8 mouse cellular contexts compared by ENCODE assay signal in genomic region chr8:125292933-125293591, GRCm38 (mm10).
DNase-seq lines count a peak whose midpoint lies in the region; ATAC-seq lines count a peak whose summit lies in the region.

No protein-coding gene starts in this region.

- H3K27ac ChIP-seq in midbrain, embryonic 10.5 days (replicated peaks) = peak overlapping the region; percentile 53
- no peak overlapping the region for H3K27ac ChIP-seq in midbrain, embryonic 11.5 days (ENCODE audit: low read depth, low read length)
- peak overlapping the region; percentile 36; the same call in 1 of the 2 replicates for H3K27ac ChIP-seq in forebrain, embryonic 14.5 days (ENCODE audit: low read depth, low read length)
- peak overlapping the region; percentile 87 to 96 for H3K27ac ChIP-seq in heart, embryonic 14.5 days (replicated peaks in 1 of 2; ENCODE audit: control insufficient read depth in 1 of 2, insufficient read depth in 1 of 2, low read depth in 2 of 2, low read length in 2 of 2)
- peak overlapping the region; percentile 47; the same call in 1 of the 2 replicates for H3K27ac ChIP-seq in midbrain, embryonic 13.5 days

- no peak for DNase-seq in midbrain, embryonic 10.5 days (ENCODE audit: low spot score)
- no peak for DNase-seq in midbrain, embryonic 11.5 days (ENCODE audit: low spot score, missing footprints)
- no peak for DNase-seq in forebrain, embryonic 14.5 days (ENCODE audit: low spot score)
- peak; percentile 27 to 36 for DNase-seq in layer of hippocampus, adult 8-10 months (ENCODE audit: low spot score in 2 of 2)
- no peak for DNase-seq in thymus, postnatal 0 days (ENCODE audit: low spot score)
- DNase-seq in spleen, adult 18-20 months = no peak

- 88% methylated on average over 8 of the region's 8 CpGs for WGBS in midbrain, embryonic 10.5 days
- 84% methylated on average over 8 of the region's 8 CpGs for WGBS in midbrain, embryonic 11.5 days
- WGBS in forebrain, embryonic 14.5 days = 46% methylated on average over 8 of the region's 8 CpGs
- WGBS in heart, embryonic 14.5 days = 4% methylated on average over 8 of the region's 8 CpGs
- 67% methylated on average over 8 of the region's 8 CpGs for WGBS in midbrain, embryonic 13.5 days

- H3K27me3 ChIP-seq in midbrain, embryonic 10.5 days (ENCODE audit: low read depth, poor library complexity, severe bottlenecking) = peaks cover 7% of the 10 kb centered on the region; the same call in 1 of the 2 replicates
- H3K27me3 ChIP-seq in midbrain, embryonic 11.5 days (ENCODE audit: control insufficient read depth, insufficient read depth, low read length) = no peaks in the 10 kb centered on the region
- H3K27me3 ChIP-seq in forebrain, embryonic 14.5 days (replicated peaks; ENCODE audit: control insufficient read depth, insufficient read depth, low read length) = no peaks in the 10 kb centered on the region
- no peaks in the 10 kb centered on the region for H3K27me3 ChIP-seq in heart, embryonic 14.5 days (ENCODE audit: control insufficient read depth, insufficient read depth, low read length)
- H3K27me3 ChIP-seq in midbrain, embryonic 13.5 days = peaks cover 9% of the 10 kb centered on the region; the same call in 1 of the 2 replicates

- peaks cover 32% of the 10 kb centered on the region for H3K4me1 ChIP-seq in midbrain, embryonic 10.5 days
- H3K4me1 ChIP-seq in midbrain, embryonic 11.5 days (ENCODE audit: control insufficient read depth, insufficient read depth, low read length) = no peaks in the 10 kb centered on the region
- H3K4me1 ChIP-seq in forebrain, embryonic 14.5 days (ENCODE audit: control insufficient read depth, insufficient read depth, low read length) = peaks cover 12% of the 10 kb centered on the region
- H3K4me1 ChIP-seq in heart, embryonic 14.5 days (ENCODE audit: control insufficient read depth in 2 of 2, insufficient read depth in 2 of 2, low read length in 2 of 2) = peaks cover 40 to 57% of the 10 kb centered on the region in 2 experiments
- H3K4me1 ChIP-seq in midbrain, embryonic 13.5 days (replicated peaks) = peaks cover 15% of the 10 kb centered on the region

- no peaks in the 10 kb centered on the region for H3K36me3 ChIP-seq in midbrain, embryonic 10.5 days
- no peaks in the 10 kb centered on the region for H3K36me3 ChIP-seq in midbrain, embryonic 11.5 days (ENCODE audit: control insufficient read depth, insufficient read depth, low read length)
- no peaks in the 10 kb centered on the region for H3K36me3 ChIP-seq in forebrain, embryonic 14.5 days (ENCODE audit: control insufficient read depth, insufficient read depth, low read length)
- H3K36me3 ChIP-seq in heart, embryonic 14.5 days (ENCODE audit: control insufficient read depth, insufficient read depth, low read length) = no peaks in the 10 kb centered on the region
- no peaks in the 10 kb centered on the region for H3K36me3 ChIP-seq in midbrain, embryonic 13.5 days

- ATAC-seq in midbrain, embryonic 11.5 days (ENCODE audit: low FRiP score) = no peak
- peak; percentile 49; the same call in 1 of the 2 replicates for ATAC-seq in forebrain, embryonic 14.5 days
- ATAC-seq in heart, embryonic 14.5 days (ENCODE audit: insufficient number of reproducible peaks, insufficient read depth, low FRiP score, low read depth) = peak; percentile 74
- no peak for ATAC-seq in midbrain, embryonic 13.5 days

- H3K9ac ChIP-seq in midbrain, embryonic 11.5 days (ENCODE audit: low read length) = no peak overlapping the region
- no peak overlapping the region for H3K9ac ChIP-seq in forebrain, embryonic 14.5 days (ENCODE audit: low read length)
- peak overlapping the region; percentile 21; the same call in 1 of the 2 replicates for H3K9ac ChIP-seq in heart, embryonic 14.5 days (ENCODE audit: low read length)
- no peak overlapping the region for H3K9ac ChIP-seq in midbrain, embryonic 13.5 days (replicated peaks)

- H3K4me3 ChIP-seq in midbrain, embryonic 10.5 days = no peak overlapping the region
- no peak overlapping the region for H3K4me3 ChIP-seq in midbrain, embryonic 11.5 days (ENCODE audit: low read depth, low read length)
- no peak overlapping the region for H3K4me3 ChIP-seq in forebrain, embryonic 14.5 days (ENCODE audit: low read depth, low read length)
- no peak overlapping the region for H3K4me3 ChIP-seq in heart, embryonic 14.5 days (ENCODE audit: control insufficient read depth in 1 of 2, insufficient read depth in 1 of 2, low read depth in 1 of 2, low read length in 2 of 2)
- H3K4me3 ChIP-seq in midbrain, embryonic 13.5 days (replicated peaks) = no peak overlapping the region

- no peaks in the 10 kb centered on the region; the same call in 1 of the 2 replicates for H3K9me3 ChIP-seq in midbrain, embryonic 10.5 days (replicated peaks)
- no peaks in the 10 kb centered on the region for H3K9me3 ChIP-seq in midbrain, embryonic 11.5 days (ENCODE audit: control insufficient read depth, low read length)
- H3K9me3 ChIP-seq in forebrain, embryonic 14.5 days (replicated peaks; ENCODE audit: control insufficient read depth, low read length) = no peaks in the 10 kb centered on the region
- no peaks in the 10 kb centered on the region for H3K9me3 ChIP-seq in heart, embryonic 14.5 days (ENCODE audit: control insufficient read depth, low read length)
- H3K9me3 ChIP-seq in midbrain, embryonic 13.5 days = no peaks in the 10 kb centered on the region

- H3K4me2 ChIP-seq in midbrain, embryonic 11.5 days = no peak overlapping the region
- no peak overlapping the region for H3K4me2 ChIP-seq in forebrain, embryonic 14.5 days (ENCODE audit: low read length)
- H3K4me2 ChIP-seq in heart, embryonic 14.5 days (ENCODE audit: low read length) = peak overlapping the region; percentile 28; the same call in 1 of the 2 replicates
- H3K4me2 ChIP-seq in midbrain, embryonic 13.5 days (replicated peaks) = no peak overlapping the region

Comparison
In these comparisons a context has a peak if more than half of its experiments do, and no peak if none do; other contexts are left out.
1. DNase-seq: peak in layer of hippocampus, adult 8-10 months (2 of 2); none in midbrain, embryonic 10.5 days (single experiment), midbrain, embryonic 11.5 days (single experiment), forebrain, embryonic 14.5 days (single experiment), thymus, postnatal 0 days (single experiment) and spleen, adult 18-20 months (0 of 2).
2. ATAC-seq: peak in forebrain, embryonic 14.5 days (single experiment) and heart, embryonic 14.5 days (single experiment); none in midbrain, embryonic 11.5 days (single experiment) and midbrain, embryonic 13.5 days (single experiment).